Mouse (Mus musculus) c-Kit-positive CD71-positive TER-119-positive erythroid progenitor cells, embryonic 14.5 days (primary cell): ENCODE measurements around the gene Mmachc.
"Not testable (repeated sequence)": the region's sequence is repeated elsewhere in the genome, so short reads cannot be mapped to it uniquely, and the experiment has no call there.

Experiments used
- DNase-seq: peaks from one replicate; pipeline ENCODE4 v3.0.0-alpha.2; 2013; ENCODE audit warnings: low spot score

The Mmachc gene

GRCm38 (mm10) chr4:116692146-116692545 lies 16.1 kb downstream of the Mmachc start:
- DNase-seq, result no peak

DNA sequence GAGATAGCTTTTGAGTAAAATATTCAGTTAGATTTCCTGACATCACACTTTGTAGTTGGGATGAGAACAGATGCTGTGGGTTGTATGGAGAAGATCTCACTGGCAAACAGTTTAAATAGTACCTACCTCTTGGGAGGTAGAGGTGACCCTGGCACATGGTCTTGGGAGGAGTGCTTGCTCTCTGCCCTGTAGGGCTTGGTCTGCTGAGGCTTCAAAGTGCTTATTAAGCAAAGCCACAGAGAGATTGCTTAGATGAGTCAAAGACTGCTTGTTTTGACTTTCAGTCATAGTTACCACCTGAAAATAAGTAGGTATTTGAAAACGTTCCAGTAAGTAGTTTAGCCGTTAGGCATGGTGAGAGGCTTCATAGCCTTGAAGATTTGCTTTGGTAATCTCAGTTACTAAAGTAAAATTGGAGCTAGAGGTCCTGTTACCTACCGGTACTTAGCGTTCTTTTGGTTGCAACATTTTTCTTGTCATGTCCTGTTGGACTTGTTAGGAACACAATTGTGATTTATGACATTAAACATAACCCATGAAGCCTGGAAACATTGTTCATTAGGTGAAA lies 18.8 kb downstream of the Mmachc start:
- DNase-seq, result no peak

DNA sequence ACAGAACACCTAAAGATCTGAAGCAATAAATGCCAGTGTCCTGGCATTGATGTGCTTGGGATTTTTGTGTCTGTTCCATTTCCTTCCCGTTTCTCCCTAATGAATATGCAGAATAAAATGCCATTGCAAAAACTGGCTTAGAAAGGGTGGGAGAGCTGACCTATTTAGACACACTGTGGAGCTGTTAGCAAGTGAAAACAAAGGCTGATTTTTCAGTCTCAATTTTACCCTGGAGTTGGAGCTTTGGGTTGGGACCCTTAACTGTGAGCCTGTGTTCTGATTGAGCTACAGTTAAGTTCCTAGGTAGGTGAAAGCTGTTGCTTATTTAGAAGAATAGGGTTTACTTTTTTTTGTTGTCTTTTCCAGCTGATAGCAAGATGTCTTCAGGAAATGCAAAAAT lies 21.2 kb downstream of the Mmachc start:
- DNase-seq, result no peak

DNA sequence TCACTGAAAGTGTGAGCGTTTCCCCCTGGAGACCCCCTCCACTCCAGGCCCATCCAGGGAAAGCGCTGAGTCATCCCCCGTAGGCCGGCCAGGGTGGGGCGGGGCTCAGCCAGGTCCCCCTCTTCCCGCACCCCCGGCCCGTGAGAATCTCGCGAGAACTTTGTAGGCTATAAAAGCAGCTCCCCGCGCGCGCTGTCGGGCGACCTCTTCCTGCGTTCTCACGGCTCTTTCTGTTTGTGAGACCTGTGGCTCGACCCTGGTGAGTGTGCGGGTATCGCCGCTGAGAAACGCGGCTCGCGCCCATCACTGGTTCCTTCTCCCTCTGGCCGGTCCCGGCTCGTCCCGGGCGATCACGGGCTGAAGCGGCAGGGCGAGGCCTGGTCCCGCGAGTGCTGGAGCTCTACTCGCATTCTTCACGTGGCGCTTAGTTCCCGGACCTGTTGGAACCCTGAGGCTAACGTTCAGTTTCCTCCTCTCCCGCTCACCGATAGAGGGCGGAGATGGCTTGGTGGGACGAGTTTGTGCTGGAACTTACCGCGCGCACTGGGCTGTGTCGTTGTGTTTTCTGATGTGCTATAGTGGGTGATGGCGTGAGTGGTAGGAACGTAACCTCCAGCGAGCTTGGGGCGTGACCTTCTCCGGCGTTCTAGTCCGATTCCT lies 22.7 kb downstream of the Mmachc start, which contains the start of gene Prdx1:
Gene Prdx1 (plus strand): TSS at position 143 of the 660 bp plus-strand sequence.
- peak; percentile 83 for DNase-seq

DNA sequence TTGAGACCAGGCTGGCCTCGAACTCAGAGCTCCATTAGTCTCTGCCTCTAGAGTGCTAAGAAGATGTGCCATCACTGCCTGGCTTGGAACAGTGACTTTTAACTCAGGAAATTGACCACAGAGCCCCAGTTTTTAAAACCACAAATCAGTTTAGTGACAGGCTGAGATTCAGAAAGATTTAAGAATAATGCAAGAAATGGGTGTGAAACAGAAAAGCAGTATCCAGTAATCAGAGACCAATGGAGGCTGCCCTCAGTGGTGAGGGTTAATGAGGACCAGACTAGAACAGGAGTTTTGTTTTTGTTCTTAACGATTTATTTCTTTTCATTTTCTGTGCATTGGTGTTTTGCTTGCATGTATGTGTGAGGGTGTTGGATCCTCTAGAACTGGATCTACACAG lies 23.5 kb downstream of the Mmachc start:
- no peak for DNase-seq

- peak; percentile 68 for DNase-seq
Observed at GRCm38 (mm10) chr4:116683957-116684356, 24.2 kb downstream of the Mmachc start.

GRCm38 (mm10) chr4:116680521-116680920 lies 27.7 kb downstream of the Mmachc start:
- not testable (repeated sequence) for DNase-seq

DNA sequence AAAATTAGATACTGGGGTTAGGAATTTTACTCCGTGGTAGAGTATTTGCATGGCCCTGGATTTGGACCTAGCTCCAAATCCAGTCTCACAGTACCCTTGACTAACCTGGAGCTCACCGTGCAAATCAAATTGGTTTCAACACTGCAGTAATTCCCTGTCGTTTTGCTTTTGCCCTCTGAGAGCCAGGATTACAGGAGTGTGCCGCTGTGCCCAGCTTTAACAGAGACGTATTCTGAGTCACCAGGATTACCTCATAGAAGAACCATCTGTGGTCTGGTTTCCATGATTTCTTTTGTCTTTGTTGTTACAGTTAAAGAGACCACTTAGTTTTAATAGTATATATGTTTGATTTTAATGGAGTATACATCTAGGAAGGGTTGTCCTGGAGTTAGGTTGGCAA lies 29.1 kb downstream of the Mmachc start:
- DNase-seq, result no peak

GRCm38 (mm10) chr4:116677808-116678207 lies 30.4 kb downstream of the Mmachc start:
- DNase-seq, result no peak

DNA sequence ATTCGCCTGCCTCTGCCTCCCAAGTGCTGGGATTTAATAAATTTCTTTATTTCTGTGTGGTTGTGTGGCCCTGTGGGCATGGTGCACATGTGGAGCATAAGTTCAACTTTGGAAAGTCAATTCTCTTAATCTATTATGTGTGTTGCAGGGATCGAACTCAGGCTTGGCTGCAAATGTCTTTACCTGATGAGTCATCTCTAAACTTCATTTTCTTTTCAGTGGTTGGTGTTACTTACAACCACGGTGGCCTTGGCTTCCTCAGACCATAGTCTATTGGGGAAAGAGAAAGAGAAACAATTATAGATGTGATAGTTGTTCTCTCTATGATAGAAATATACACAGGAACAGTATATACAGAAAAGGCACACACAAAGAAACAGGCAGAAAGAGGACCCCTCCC lies 32.2 kb downstream of the Mmachc start:
- DNase-seq, result no peak

- DNase-seq, result not testable (repeated sequence)
Observed at GRCm38 (mm10) chr4:116674761-116675160, 33.4 kb downstream of the Mmachc start.

GRCm38 (mm10) chr4:116672785-116673184 lies 35.4 kb downstream of the Mmachc start:
- peak; percentile 47 for DNase-seq

DNA sequence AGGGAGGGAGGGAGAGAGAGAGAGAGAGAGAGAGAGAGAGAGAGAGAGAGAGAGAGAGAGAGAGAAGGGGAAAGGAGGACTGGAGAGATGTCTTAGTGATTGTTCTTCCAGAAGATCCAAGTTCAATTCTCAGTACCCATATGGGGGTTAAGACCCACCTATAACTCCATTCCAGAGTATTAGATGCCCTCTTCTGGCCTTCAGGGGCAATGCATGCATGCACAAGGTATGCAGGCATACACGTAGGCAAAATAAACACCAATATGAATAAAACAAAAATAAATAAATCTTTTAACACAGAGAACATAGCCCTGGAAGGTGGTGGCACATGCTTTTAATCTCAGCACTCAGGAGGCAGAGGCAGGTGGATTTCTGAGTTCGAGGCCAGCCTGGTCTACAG lies 38.9 kb downstream of the Mmachc start:
- no peak for DNase-seq

DNA sequence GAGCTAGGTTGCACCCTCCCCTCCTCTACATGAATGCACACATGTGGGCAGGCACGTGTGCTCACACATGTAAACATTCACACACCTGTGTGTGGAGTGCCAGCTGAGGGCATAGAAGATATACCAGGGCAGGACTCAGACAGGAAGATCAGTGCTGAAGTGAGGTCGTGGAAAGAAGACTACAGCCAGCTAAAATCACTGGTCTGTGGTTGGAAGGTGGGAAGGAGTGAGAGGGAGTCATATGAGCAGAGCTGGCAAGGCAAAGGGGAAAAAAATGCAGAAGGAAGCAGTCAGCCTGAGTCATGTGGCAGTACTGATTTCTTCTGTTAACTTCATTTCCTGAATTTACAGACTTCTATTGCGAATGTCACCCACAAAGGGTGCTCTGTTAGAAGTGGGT lies 40.1 kb downstream of the Mmachc start:
- DNase-seq, result no peak

DNA sequence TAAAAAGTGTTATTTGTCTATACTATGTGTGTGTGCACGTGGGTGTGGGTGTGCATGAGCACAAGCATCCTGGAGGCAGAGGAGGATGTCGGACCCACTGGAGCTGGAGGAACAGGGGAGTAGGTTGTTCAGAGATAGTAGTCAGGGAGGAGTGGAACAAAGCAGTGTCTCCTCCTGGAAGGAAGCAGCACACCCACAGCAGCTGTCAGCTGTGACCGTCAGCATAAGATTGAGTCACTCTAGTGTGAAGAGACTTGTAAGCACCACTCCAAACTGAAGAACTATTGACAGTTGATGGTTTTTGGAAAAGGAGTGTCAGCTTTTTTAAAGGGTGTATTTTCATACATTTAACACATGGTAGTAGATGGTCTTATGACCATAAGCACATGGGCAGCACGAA lies 41.6 kb downstream of the Mmachc start:
- no peak for DNase-seq

GRCm38 (mm10) chr4:116661998-116662397 lies 46.2 kb downstream of the Mmachc start:
- no peak for DNase-seq

DNA sequence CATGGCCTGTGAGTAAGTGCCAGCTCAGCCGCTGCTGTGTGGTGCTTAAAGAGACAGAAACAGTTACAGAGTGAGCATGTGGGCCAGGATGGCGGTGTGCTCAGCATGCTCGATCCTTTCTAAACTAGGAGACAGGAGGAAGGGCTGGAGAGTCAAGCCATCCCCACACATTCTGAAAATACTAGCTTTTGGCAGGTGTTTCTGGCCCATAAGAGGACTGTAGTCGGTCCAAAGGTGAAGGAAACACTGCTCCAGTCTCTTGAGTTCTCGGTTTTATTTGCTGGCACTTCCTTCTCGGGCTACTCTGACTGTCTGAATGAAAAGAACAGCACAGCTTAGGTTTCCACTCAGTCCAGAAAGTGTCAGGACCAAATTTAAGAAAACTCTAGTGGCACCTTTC lies 47.4 kb downstream of the Mmachc start:
- DNase-seq, result no peak

- not testable (repeated sequence) for DNase-seq
Observed at GRCm38 (mm10) chr4:116659916-116660315, 48.3 kb downstream of the Mmachc start.

DNA sequence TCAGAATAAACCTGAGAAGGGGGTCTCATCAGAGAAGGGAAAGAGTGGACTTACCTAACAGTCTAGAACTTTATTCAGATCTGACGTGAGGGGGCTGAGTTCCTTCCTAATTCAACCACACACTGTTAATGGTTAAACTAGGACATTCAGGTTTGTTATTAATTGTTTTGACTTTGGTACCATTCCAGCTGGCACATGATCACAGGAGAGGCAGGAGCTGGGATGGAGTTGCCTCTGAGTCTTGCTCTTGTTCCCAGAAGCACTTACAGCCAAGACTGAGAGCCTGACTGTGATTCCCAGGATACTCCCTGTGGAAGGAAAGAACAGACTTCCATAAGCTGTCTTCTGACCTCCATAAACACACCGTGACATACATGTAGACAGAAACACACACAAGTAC lies 48.7 kb downstream of the Mmachc start:
- DNase-seq, result no peak

- DNase-seq, result no peak
Observed at GRCm38 (mm10) chr4:116657971-116658370, 50.2 kb downstream of the Mmachc start.

GRCm38 (mm10) chr4:116655658-116656057 lies 52.5 kb downstream of the Mmachc start:
- DNase-seq, result no peak

GRCm38 (mm10) chr4:116655100-116655499 lies 53.1 kb downstream of the Mmachc start:
- DNase-seq, result no peak

DNA sequence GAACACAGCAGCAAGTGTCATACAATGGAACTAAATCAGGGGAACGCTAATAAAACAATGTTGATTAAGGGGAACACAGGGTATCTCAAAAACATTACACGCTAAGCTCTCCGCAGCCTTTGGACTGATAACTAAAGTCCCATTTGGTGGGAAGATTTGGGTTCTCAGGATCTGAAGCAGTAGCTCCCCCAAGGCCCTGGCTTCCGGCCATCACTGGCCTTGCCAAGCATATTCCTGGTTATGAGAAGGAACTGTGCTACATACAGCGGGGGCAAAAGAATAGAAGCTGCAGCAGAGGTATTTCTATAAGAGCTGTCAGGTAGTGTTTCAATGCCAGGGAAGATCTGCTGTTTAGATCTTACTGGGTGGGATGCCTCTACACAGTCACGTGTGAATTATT lies 55.0 kb downstream of the Mmachc start:
- DNase-seq, result no peak
